Mouse (Mus musculus): ENCODE results near the gene Ctnnbl1.

Gene Ctnnbl1

DNA sequence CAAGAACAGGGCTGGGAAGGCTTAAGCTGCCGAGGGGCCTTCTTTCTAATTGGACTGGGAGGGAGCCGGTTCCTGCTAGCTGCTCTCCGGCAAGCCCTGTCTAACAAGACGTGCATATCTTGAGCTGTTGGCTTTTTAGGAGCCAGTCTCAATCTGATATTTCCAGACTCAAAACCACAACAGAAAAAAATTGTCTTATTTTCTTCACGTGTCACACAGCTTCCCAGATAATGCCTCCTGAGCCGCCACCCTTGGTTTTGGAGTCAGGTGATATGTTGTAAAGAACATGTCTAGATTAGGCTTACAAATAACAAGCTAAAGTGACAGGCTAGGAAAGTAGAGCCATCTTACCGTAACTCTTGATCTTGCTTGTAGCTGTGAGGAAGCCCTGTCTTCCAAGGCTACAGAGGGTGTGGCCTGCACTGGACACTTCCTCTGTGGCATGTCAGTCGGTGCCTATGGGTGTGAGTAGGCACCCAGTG is 56.7 kb downstream of the Ctnnbl1 start:
- DNase-seq (ENCODE audit: low spot score in 2 of 2), result no peak

DNA sequence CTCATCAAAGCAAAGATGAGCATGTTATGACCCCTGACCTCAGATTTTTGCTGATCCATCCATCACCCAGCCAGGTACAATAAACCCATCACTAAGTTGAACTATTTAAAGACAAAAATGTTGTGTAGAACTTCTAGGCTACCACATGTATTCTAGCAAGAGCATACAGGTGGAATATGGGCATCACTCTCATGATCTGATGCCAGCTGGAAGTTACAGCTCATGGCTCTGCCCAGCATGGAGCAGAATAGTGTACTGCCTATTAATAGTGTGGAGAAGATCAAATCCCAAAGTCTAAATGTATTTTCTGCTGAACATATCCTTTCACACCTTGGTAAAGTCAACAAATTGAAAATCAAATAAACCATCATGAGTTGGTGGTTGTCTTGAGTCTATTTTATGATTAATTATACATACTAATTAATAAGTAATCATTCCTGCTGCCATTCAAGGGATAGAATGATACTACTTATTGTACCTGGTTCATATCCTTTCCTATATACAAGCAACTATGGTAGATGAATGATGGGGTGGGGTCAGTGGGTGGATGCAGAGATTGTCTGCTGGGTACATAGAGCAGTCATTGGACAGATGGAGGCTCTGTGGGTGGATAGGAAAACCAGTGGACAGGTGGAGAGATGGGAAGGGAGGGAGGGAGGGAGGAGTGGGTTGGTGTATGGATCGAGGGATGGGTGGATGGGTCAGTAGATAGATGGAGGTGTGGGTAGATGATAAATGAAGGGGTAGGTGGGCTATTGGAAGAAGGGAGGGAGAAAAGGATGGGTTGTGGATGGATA is 58.6 kb downstream of the Ctnnbl1 start:
- no peak for DNase-seq (ENCODE audit: low spot score in 2 of 2)

DNA sequence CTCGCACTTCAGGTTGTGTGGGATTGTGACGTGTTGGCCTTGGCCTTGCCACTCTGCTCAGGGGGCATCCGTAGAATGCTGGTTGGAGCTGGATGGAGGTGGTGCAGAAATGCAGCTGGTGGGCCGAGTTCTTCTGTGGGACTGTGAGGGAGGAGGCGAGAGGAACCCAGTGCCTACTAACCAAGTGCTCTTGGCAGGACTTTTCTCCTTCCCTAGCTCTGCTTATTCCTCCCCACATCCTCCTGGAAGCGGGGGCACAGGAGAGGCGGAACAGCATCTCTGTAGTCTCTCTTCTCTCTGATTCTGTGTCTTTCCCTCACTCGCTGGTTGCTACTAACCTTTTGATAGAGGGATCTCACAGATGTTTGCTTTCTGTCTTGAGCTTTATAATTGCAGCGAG is 62.3 kb downstream of the Ctnnbl1 start:
- no peak for DNase-seq (ENCODE audit: low spot score in 2 of 2)

DNA sequence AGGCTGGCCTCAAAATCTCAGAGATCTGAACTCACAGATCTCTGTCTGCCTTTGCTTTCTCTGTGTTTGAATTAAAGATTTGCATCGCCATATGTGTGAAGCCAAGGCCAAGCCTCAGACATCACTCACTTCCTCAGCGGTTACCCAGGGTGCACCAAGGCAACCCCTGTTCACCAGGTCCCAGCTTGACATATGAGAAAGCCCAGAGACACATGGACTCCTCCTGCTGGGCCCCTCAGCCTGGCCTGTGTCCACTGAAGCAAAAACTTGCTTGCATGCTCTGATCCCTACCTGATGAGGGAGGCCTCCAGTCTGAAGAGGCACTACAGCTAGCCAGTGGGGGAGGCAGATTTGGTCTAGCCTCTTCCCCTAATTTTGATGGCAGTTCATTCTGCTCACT is 63.1 kb downstream of the Ctnnbl1 start:
- no peak for DNase-seq (ENCODE audit: low spot score in 2 of 2)

DNA sequence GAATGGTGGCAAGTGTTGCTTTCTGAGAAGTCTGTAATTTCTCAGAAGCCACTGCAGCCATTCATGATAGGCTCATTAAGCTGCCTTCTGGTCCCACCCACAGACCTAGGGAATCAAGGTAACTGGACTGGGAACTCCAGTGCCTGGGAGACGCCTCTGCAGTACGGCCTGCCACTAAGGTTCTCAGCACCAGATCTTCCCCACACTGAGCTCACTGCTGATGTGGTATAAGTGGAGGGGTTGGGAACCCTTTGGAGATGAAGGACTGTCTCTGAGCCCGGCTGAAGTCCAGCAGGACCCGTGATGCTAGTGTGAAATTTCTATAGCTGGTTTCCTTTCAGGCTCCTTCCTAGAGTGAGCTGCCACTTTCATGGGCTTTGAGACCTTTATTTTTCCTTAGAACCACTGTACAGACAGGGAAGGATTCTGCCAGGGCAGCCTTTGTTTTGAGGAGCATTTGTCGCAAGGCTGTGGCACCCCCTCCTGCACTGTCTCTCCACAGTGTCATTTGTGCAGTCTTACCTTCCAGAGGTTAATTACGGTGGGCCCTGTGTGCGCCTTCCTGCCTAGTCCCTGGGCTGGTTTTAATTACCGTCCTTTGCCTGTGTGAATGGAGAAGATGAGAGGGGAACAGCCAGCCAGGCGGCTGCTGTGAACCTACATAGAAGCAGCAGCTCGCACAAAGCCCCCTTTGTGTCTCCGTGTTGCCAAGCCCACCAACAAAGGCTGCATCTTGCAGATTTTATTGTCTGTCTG is 63.7 kb downstream of the Ctnnbl1 start:
- DNase-seq (ENCODE audit: low spot score in 2 of 2), result no peak

DNA sequence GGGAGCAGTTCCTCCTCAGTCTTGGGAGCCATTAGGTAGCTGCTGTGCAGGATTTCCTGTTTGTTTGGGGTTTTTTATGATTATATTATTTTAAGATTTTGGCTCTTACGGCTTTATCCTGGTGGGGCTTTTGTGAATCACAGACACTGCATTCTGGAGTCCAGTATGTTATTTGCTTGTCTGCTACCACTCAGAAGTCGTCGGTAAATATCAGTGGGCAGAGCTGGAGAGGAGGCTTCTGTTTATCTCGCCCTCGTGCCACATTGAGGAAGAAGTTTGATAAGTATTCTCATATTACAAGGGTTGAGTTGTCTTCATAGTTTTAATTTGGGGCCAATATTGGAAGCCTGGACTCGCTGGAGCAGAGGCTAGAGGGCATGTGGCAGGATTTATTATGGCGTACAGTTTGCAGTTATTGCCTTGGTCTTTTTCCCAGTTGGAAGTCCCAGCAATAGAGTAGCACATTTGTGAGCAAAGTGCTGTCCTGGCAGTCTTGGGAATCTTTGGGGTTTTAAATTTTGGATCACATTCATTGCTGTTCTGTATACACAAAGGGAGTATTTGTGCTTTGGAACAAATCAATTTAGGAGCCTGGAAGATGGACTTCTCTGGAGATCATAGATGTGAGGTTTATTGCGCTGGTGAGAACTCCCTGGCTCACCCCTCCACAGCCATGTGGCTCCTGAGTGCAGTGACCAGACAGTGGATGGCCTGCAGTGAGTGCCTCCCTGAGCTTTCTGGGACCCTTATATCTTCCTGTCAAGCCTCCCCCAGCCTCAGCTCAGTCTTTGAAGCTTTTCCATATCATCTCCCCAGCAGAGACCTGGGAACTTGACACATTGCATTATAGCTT is 64.5 kb downstream of the Ctnnbl1 start:
- no peak for DNase-seq (ENCODE audit: low spot score in 2 of 2)

DNA sequence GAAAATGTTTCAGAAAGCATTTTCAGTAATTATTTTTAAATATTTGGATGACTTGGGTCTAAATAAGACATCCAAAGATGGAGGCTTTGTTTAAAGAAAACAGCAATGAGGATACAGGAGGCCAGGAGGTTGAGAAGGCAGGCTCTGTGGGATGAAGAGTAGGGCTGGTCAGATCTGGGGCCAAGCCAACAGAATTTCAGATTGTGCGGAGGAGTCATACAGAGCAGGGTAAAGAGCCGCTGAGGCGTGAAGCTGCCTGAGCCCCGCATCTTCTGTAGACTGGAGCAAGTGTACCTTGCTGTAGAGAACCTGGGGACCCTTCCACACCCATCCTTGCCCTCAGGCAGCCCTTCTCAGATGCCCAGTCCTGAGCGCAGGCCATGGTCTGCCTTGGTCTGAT is 65.5 kb downstream of the Ctnnbl1 start:
- DNase-seq (ENCODE audit: low spot score in 2 of 2), result no peak

DNA sequence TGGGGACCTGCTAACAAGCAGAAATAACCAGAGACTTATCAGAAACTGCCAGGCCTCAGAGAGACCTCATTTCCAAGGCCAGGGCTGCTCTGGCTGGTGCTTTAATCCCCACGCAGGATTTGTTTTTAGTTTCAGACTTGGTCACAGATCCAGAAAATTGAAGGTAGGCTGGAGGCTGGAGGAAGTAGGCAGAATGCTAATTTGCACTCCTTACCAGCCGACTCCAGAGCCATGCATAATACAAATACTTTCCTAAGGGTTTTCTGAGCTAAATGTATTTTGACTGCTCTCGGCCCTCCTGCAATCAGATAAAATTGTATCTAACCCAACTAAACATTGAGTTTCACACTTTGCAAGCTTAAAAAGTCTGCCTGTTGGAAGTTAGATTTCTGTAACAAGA is 67.2 kb downstream of the Ctnnbl1 start:
- DNase-seq (ENCODE audit: low spot score in 2 of 2), result no peak

DNA sequence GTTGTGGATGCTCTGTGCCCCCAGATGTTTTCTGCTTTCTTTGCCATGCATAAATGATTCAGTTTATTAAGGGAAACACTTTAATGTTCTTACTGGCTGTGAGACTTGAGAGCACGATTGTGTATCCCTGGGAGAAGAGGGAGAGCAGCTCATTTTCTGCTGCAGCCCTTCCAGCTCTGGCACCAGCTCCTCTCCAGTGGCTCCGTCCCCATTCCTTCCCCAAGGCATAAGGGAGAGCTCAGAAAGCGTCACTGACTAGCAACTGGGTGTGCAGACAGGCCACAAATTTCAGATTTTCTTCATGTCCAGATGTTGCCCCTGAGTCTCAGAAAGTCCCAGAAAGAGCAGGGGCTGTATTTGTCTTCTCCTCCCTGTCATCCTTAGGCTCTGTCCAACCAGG is 67.9 kb downstream of the Ctnnbl1 start:
- no peak for DNase-seq (ENCODE audit: low spot score in 2 of 2)

DNA sequence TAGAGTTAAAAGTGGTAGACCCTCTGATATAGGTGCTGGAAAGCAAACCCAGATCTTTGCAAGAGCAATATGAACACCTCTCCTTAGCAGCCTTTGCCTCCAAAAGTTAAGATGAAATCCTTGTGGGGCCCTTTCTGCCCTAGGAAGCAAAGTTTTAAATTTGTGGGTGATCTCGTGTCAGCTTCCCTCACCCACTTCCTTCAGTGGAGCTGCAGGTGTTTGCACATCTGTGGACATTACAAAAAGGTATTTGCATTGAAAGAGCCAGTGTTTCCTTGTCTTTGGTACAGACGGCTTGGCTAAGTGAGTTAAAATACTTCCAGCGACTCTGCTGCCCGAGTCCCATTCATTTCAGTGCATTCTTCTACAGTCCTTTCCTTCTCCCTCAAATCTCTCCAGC is 69.9 kb downstream of the Ctnnbl1 start:
- no peak for DNase-seq (ENCODE audit: low spot score in 2 of 2)

DNA sequence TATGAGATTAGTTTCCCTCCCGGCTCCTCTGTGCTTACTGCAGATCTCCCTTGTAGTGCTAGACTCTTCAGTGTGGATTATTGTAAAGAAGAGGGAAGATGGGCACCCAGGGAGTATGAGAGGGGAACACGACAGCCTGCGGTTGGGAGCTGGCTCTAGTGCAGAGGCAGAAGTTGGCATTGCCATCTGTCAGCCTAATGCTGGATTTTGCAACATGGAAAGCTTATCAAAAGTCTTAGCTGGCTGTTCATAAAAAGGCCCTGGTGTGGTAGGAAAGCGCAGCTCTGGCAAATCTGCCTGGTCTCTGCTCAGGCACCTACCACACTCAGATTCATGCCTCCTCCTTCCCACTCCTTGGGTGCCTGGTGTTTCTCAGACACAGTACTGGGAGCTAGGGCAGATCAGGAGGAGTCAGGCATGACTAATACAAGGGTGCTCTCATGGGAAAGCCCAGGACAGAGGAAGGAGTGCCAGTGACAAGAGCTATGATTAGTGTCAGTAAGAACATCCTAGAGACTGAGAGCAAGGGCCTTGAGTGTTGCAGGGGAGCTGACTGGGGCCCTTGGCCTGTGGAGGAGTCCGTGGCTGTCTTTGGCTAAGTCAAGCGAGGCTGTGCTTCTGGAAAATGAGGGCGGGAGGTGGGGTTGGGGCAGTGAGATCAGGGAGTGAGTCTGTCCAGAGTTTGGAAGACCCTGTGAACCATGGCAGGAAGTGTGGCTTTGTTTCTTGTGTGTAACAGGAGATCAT is 70.6 kb downstream of the Ctnnbl1 start:
- no peak for DNase-seq (ENCODE audit: low spot score in 2 of 2)

DNA sequence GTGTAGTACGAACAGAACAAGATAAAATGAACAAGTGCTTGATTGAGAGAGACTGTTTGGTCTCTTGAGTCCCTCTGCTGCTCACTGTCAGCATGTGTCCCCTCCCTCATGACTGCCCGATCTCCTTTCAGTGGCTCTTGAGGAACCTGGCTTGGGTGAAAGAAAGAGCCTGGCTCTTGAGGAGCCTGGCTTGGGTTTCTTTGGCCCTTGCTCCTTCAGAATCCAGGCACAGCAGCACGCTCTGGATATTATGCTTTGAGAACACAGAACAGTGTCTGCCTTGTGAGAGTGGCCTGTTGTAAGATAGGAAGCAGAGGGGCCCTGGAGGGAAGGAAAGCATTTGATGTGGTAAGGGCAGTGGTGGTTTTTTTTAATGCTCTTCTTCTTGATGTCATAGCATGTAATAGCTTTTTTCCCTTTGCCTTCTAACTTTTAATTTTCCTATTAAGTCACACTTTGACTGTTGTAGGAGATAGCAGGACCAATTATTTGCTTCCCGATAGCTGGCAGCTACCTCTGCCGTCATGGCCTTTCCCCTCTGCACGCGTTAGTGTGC is 71.2 kb downstream of the Ctnnbl1 start:
- DNase-seq (ENCODE audit: low spot score in 2 of 2), result peak in 1 of 2 experiments; percentile 8

DNA sequence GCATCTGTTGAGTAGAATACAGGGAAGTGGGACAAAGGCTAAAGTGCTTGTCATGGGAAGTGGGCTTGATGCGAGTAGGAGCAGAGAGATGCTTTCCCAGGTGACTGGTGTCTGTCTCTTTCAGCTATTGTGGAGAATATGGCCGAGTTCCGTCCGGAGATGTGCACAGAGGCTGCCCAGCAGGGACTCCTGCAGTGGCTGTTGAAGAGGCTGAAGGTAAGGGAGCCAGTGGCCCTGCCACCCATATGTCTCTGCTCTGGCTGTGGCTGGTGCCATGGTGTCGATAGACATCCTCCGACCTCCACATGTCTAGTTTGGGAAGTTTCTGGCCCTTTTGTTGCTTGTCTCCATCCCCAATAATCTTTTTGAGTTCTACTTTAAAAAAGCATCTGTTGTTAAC is 72.1 kb downstream of the Ctnnbl1 start:
- no peak for DNase-seq (ENCODE audit: low spot score in 2 of 2)

DNA sequence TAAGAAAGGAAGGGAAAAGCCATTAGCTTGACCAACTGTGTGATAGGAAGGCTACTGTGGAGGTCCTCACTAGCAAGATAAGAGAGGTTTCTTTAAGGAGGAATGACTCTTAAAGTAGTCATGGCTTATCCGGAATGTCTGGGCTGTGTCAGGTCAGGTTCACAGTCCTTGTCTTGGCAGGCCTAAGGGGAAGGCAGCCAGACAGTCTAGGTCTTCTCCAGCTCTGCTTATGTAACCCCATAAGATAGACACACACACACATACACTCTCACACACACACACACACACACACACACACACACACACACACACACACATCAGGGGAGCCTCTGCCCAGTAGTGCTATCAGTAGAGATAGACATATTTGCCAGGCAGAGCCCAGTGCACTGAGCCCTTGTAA is 73.5 kb downstream of the Ctnnbl1 start:
- no peak for DNase-seq (ENCODE audit: low spot score in 2 of 2)

DNA sequence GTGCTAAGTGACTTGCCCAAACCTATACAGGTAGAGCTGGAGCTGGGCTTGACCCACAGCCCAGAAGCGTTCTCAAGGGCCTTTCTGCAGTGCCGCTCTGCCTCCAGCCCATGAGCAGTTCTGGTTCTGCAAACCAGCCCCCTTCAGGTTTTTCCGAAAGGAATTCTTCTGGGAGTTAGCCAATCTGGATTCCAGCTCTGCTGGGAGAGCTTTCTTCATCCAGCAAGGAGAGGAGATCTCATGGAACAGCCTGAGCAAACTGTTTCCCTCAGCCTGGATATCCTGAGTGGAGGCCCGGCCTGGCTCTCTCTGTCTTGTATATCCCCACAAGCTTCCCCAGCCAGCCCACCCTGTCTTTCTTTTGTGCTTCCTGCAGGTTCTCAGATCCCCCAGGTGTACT is 75.9 kb downstream of the Ctnnbl1 start:
- no peak for DNase-seq (ENCODE audit: low spot score in 2 of 2)

DNA sequence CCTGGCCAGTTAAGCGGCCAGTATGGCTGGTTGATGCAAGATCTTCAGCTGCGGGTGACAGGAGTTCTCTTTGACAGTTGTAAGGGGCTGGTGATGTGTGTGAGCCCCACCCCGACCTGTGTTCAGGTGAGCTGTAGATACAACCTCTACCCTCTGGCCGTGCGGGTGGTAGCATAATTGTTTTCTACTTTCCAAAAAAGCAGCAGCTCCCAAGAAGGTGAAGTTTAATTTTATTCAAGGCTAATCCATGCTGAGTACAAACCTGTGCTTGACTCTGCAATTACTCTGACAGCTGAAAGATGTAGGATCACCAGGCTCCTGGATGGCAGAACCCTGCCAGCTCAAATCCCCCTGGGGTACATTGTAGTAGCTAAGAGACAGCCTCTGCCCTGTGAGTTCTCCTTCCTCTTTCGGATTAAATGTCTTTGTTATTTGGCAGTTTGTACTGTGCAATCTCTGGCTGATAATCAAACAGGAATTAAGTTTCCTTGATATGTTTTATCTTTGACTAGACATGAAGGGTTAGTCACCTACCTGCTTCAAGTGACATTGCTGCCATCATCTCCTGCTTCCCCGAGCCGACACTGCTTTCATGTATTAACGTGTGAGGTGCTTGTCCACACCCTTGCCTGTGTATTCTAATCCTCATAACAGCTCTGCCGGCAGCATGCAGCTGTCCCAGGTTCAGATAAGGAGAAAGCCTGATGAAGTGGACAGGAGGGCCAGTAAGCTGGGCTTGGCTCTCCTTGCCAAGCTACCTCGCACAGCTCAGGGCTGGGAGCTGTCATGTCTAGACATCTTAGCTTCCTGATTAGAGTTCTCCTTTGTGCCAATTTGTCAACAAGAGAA is 77.1 kb downstream of the Ctnnbl1 start:
- peak in 1 of 2 experiments; percentile 10 for DNase-seq (ENCODE audit: low spot score in 2 of 2)

DNA sequence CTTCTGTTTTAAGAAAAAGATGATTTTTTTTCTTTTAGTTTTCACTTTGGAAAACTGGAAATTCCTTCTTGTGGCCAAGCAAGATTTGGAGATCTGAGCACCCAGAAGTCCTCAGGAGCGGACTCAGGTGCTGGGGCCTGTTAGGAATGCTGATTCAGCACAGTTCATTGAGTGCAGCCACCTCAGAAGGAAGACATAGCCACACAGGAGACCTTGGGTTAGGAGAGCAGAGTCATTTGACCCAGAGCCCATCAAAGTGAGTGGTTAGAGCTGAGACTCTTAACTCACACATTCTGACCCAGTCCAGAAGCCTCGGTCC is 77.7 kb downstream of the Ctnnbl1 start:
- DNase-seq (ENCODE audit: low spot score in 2 of 2), result no peak

DNA sequence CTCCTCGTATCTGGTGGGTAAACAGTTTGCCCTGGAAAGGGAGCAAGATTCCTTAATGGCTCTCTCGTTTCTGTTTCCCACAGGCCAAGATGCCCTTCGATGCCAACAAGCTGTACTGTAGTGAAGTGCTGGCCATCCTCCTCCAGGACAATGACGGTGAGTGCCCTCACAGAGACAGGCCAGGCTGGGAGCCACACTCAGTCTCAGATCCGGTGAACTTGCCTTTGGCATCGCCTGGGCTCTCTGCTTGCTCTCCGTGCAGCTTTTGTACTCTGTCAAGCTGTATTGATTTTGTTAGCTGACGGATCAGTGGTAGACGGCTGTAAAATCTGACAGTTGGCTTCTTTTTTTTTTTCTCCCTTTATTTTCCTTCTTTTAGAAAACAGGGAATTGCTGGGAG is 80.5 kb downstream of the Ctnnbl1 start:
- no peak for DNase-seq (ENCODE audit: low spot score in 2 of 2)

DNA sequence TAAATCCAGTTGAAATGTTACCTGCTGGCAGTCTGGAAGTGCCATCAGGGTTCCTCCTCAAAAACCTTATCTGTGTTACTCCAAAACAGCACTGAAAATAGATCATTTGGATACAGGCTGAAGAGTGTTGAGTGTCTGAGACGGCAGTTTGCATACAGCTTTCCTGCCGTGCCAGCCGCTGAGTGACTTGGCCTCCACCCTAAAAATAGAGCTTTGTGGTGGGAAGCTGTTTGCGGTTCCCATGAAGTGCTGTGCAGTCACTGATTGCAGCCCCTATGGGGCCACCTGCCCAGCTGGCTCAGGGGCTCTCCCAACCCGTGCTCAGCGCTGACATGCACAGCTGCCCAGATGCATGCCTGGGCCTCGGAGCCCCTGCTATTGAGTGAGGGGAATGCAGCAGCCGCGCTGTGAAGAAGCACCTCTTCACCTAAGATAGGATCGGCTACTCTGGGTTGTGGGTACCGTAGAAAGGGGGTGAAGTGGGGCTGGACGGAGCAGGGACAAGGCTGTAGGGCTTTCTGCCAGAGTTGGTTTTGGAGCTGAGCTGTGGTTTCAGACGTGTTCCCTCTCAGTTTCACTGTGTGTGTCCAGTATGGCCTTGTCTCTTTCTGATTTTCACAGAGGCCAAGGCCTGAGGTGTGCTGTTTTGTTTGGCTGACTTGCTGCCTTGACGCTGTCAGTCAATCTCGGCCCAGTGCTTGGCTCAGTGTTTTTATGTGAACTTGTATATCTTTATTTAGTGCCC is 81.5 kb downstream of the Ctnnbl1 start:
- DNase-seq (ENCODE audit: low spot score in 2 of 2), result peak in 1 of 2 experiments; percentile 17

DNA sequence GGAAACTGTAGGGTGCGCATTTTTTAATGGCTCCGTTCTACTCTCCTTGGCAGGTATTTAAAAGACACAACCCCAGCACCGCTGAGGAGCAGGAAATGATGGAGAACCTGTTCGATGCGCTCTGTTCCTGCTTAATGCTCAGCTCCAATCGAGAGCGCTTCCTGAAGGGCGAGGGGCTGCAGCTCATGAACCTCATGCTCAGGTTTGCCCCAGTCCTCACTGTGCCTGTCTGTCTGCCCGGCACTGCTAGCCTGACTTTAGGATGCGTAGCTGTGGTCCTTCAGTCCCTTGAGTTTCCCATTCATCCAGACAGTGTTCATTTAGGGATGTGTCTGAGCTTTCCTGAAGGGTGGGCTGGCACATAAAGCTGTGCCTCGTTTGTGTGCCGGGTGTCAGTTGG is 82.2 kb downstream of the Ctnnbl1 start:
- peak in 1 of 2 experiments; percentile 6 for DNase-seq (ENCODE audit: low spot score in 2 of 2)
